ENCODE assay signal across 8 mouse cellular contexts in genomic region chr8:117257821-117258575, GRCm38 (mm10). TPM values are rescaled to one million over a fixed set of nuclear protein-coding genes. Genes with fewer than 3 reads are reported as not detected.
DNase-seq lines count a peak whose midpoint lies in the region; ATAC-seq and TF ChIP-seq lines count a peak whose summit lies in the region.

No protein-coding gene starts in this region.

- no peaks in the 10 kb centered on the region for H3K27me3 ChIP-seq in embryonic facial prominence, embryonic 11.5 days (ENCODE audit: control insufficient read depth, insufficient read depth, low read length)
- no peaks in the 10 kb centered on the region for H3K27me3 ChIP-seq in heart, postnatal 0 days (ENCODE audit: control insufficient read depth, insufficient read depth, low read length)
- no peaks in the 10 kb centered on the region for H3K27me3 ChIP-seq in midbrain, embryonic 11.5 days (ENCODE audit: control insufficient read depth, insufficient read depth, low read length)
- no peaks in the 10 kb centered on the region for H3K27me3 ChIP-seq in stomach, postnatal 0 days (ENCODE audit: control insufficient read depth, insufficient read depth, low read length)

- peak overlapping the region; percentile 95 for H3K9ac ChIP-seq in embryonic facial prominence, embryonic 11.5 days (replicated peaks; ENCODE audit: low read length)
- peak overlapping the region; percentile 88 for H3K9ac ChIP-seq in heart, postnatal 0 days (replicated peaks; ENCODE audit: low read depth, low read length)
- peak overlapping the region; percentile 95 for H3K9ac ChIP-seq in midbrain, embryonic 11.5 days (ENCODE audit: low read length)
- peak overlapping the region; percentile 94 for H3K9ac ChIP-seq in stomach, postnatal 0 days (ENCODE audit: low read length)

- 6% methylated on average over 22 of the region's 22 CpGs for WGBS in embryonic facial prominence, embryonic 11.5 days
- 20% methylated on average over 22 of the region's 22 CpGs for WGBS in heart, postnatal 0 days
- WGBS in midbrain, embryonic 11.5 days: 6% methylated on average over 22 of the region's 22 CpGs
- WGBS in stomach, postnatal 0 days: 2% methylated on average over 22 of the region's 22 CpGs

- no peaks in the 10 kb centered on the region for H3K9me3 ChIP-seq in embryonic facial prominence, embryonic 11.5 days (replicated peaks; ENCODE audit: control insufficient read depth, low read length)
- H3K9me3 ChIP-seq in heart, postnatal 0 days (replicated peaks; ENCODE audit: control insufficient read depth, low read length): no peaks in the 10 kb centered on the region
- H3K9me3 ChIP-seq in midbrain, embryonic 11.5 days (ENCODE audit: control insufficient read depth, low read length): no peaks in the 10 kb centered on the region
- no peaks in the 10 kb centered on the region for H3K9me3 ChIP-seq in stomach, postnatal 0 days (ENCODE audit: control insufficient read depth, low read length)

- no peak for TF ChIP-seq CTCF in heart, postnatal 0 days (IDR thresholded peaks at IDR 0.05; ENCODE audit: low read depth)
- no peak for TF ChIP-seq CTCF in stomach, postnatal 0 days (IDR thresholded peaks at IDR 0.05; ENCODE audit: low read depth)

- H3K4me2 ChIP-seq in embryonic facial prominence, embryonic 11.5 days (ENCODE audit: low read depth, low read length): peak overlapping the region; percentile 90
- H3K4me2 ChIP-seq in heart, postnatal 0 days (ENCODE audit: low read depth, low read length): peak overlapping the region; percentile 93
- H3K4me2 ChIP-seq in midbrain, embryonic 11.5 days: peak overlapping the region; percentile 83
- H3K4me2 ChIP-seq in stomach, postnatal 0 days (replicated peaks; ENCODE audit: low read depth): peak overlapping the region; percentile 75

- H3K27ac ChIP-seq in embryonic facial prominence, embryonic 11.5 days (replicated peaks; ENCODE audit: low read depth, low read length): peak overlapping the region; percentile 72
- H3K27ac ChIP-seq in heart, postnatal 0 days (ENCODE audit: low read depth): peak overlapping the region; percentile 81
- peak overlapping the region; percentile 69 for H3K27ac ChIP-seq in midbrain, embryonic 11.5 days (ENCODE audit: low read depth, low read length)
- H3K27ac ChIP-seq in stomach, postnatal 0 days (replicated peaks): peak overlapping the region; percentile 95

- ATAC-seq in embryonic facial prominence, embryonic 11.5 days (replicated peaks; ENCODE audit: insufficient number of reproducible peaks, low FRiP score, low TSS enrichment, low read depth): peak; percentile 14; the same call in 1 of the 2 replicates
- no peak for ATAC-seq in heart, postnatal 0 days (ENCODE audit: insufficient read depth, low read depth)
- peak; percentile 6; the same call in 1 of the 2 replicates for ATAC-seq in midbrain, embryonic 11.5 days (ENCODE audit: low FRiP score)
- ATAC-seq in stomach, postnatal 0 days (ENCODE audit: low FRiP score, low TSS enrichment): peak; percentile 40; the same call in 1 of the 2 replicates

- H3K36me3 ChIP-seq in embryonic facial prominence, embryonic 11.5 days (replicated peaks; ENCODE audit: control insufficient read depth, insufficient read depth, low read depth, low read length): no peaks in the 10 kb centered on the region
- no peaks in the 10 kb centered on the region for H3K36me3 ChIP-seq in heart, postnatal 0 days (replicated peaks; ENCODE audit: control insufficient read depth, insufficient read depth, low read length)
- no peaks in the 10 kb centered on the region for H3K36me3 ChIP-seq in midbrain, embryonic 11.5 days (ENCODE audit: control insufficient read depth, insufficient read depth, low read length)
- no peaks in the 10 kb centered on the region for H3K36me3 ChIP-seq in stomach, postnatal 0 days (ENCODE audit: control insufficient read depth, insufficient read depth, low read length)

- peak overlapping the region; percentile 94 for H3K4me3 ChIP-seq in embryonic facial prominence, embryonic 11.5 days (ENCODE audit: low read depth, low read length)
- H3K4me3 ChIP-seq in heart, postnatal 0 days (ENCODE audit: low read depth, low read length): peak overlapping the region; percentile 80
- H3K4me3 ChIP-seq in midbrain, embryonic 11.5 days (ENCODE audit: low read depth, low read length): peak overlapping the region; percentile 96
- H3K4me3 ChIP-seq in stomach, postnatal 0 days (ENCODE audit: low read depth, low read length): peak overlapping the region; percentile 97

- no peak for TF ChIP-seq EP300 in heart, postnatal 0 days (IDR thresholded peaks at IDR 0.05; ENCODE audit: low read depth)
- no peak for TF ChIP-seq EP300 in stomach, postnatal 0 days (optimal IDR thresholded peaks at IDR 0.05)

- peak; percentile 41 for DNase-seq in urinary bladder, adult 2 months (ENCODE audit: low spot score)
- no peak for DNase-seq in urinary bladder, postnatal 4 days (ENCODE audit: low spot score in 2 of 2)
- peak; percentile 60 for DNase-seq in embryonic facial prominence, embryonic 11.5 days (ENCODE audit: low spot score)
- peak; percentile 35 for DNase-seq in heart, postnatal 0 days (ENCODE audit: low spot score)
- peak; percentile 52 to 70 for DNase-seq in kidney, postnatal 25 days
- peak; percentile 96 for DNase-seq in midbrain, embryonic 11.5 days (ENCODE audit: low spot score, missing footprints)
- DNase-seq in stomach, postnatal 0 days (ENCODE audit: low spot score): peak; percentile 65
- no peak for DNase-seq in testis, postnatal 10 days (ENCODE audit: low spot score)

- peaks cover 9% of the 10 kb centered on the region for H3K4me1 ChIP-seq in embryonic facial prominence, embryonic 11.5 days (ENCODE audit: control insufficient read depth, insufficient read depth, low read length)
- peaks cover 27% of the 10 kb centered on the region; the same call in 1 of the 2 replicates for H3K4me1 ChIP-seq in heart, postnatal 0 days (ENCODE audit: control insufficient read depth, insufficient read depth)
- peaks cover 35% of the 10 kb centered on the region for H3K4me1 ChIP-seq in midbrain, embryonic 11.5 days (ENCODE audit: control insufficient read depth, insufficient read depth, low read length)
- H3K4me1 ChIP-seq in stomach, postnatal 0 days (replicated peaks; ENCODE audit: control insufficient read depth, insufficient read depth): peaks cover 7% of the 10 kb centered on the region; the same call in 1 of the 2 replicates

RNA-seq across cellular contexts. Expression of gene Cmip, which starts 1.1 kb away (rescaled TPM):
- polyA plus RNA-seq in urinary bladder, adult 2 months (2012; rRNA removed): 39.4 and 48.7 TPM in 2 replicates
- 16.1 and 20.4 TPM in 2 replicates for polyA plus RNA-seq in embryonic facial prominence, embryonic 11.5 days (2014; fragmentation: Nextera tagmentation; extraction: Ambion mirVana)
- total RNA-seq in heart, postnatal 0 days (2014; rRNA removed; ENCODE audit: low replicate concordance): 11.1 and 19.6 TPM in 2 replicates
- 4.9 and 5.7 TPM in 2 replicates for polyA plus RNA-seq in heart, postnatal 0 days (2015; fragmentation: Nextera tagmentation; extraction: Ambion mirVana)
- polyA plus RNA-seq in midbrain, embryonic 11.5 days (2014; fragmentation: Nextera tagmentation; extraction: Ambion mirVana): 23.7 and 28.5 TPM in 2 replicates
- polyA plus RNA-seq in stomach, postnatal 0 days (2015; fragmentation: Nextera tagmentation; extraction: Ambion mirVana): 19.9 and 22.9 TPM in 2 replicates

Comparison
In these comparisons a context has a peak if more than half of its experiments do, and no peak if none do; other contexts are left out.
1. DNase-seq: peak in urinary bladder, adult 2 months (single experiment), embryonic facial prominence, embryonic 11.5 days (single experiment), heart, postnatal 0 days (single experiment), kidney, postnatal 25 days (2 of 2), midbrain, embryonic 11.5 days (single experiment) and stomach, postnatal 0 days (single experiment); none in urinary bladder, postnatal 4 days (0 of 2) and testis, postnatal 10 days (single experiment).
2. Peak in every context shown above with its lines, with median percentiles within 50 percentile points of each other: H3K27ac ChIP-seq, H3K4me2 ChIP-seq, H3K4me3 ChIP-seq and H3K9ac ChIP-seq.